Mouse (Mus musculus) central nervous system, embryonic 14 days (tissue): ENCODE results near the gene Notch3. TPM values are rescaled to one million over a fixed set of nuclear protein-coding genes. Genes with fewer than 3 reads are reported as not detected.

Experiments used
- polyA plus RNA-seq: library from polyadenylated mRNA; depleted of rRNA; stranded (reverse); fragments of >200 nt; gene quantifications from 2 replicates; pipeline ENCODE4 v1.2.3, GENCODE M21; 2012; rRNA removed

Gene Notch3
- polyA plus RNA-seq, result 26.1 and 29.1 TPM in 2 replicates

DNA sequence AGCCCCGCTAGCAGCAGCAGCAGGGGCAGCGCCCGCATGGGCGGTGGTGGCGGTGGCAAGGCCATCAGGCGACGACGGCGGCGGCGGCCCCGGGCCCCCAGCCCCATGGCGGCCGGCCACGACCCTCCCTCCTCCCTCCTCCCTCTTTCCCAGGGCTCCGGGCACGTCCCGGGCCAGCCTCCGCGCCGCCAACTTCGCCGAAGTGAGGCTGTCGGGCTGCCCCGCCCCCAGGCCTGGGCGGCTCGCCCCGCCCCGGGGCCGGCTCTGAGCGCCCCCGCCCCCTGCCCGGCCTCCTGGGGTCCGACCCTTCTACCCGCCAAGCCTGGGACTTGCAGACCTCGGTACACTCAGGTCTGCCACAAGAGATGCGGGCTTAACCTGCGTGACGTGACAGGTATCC is at the start of gene Notch3:
Notch3 (minus strand) TSS at position 166 of the 400 bp plus-strand sequence.

DNA sequence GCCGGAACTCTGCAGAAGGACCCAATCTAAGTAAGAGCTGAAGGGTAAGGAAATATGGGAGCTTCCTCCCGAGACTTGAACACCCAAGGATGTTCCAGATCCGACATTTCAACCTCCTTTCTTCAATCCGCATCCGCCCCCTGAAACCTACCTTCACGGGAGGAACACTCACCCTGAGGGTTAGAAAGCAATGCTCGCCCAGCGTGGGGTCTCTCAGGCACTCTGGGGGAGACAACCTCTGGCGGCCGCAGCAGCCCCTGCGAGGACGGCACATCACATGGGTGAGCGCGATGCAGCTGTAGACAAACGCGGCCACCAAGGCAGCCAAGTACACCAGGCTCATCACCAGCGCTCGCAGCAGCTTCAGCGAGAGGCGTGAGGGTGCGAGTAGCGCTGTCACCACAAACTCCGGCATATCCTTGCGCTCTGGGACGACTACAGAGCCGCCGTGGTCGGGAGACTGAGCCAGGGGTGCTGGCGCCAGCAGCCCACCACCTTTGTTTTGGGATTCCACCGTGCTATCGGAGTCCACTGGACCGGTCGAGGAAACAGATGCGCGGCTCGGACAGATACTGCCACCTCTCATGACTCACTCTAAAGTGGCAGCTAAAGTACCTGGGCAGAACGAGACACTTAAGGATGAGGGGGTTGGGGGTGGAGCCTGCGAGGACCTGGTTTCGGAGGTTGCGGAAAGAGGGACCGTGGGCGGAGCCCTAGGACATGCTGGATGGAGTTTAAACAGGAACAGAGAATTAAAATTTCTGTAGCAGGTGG is 22.4 kb upstream of the Notch3 start, which contains the start of gene Ephx3:
Ephx3 (minus strand) TSS at position 687 of the 774 bp plus-strand sequence.

Other genes starting within 250 kb of the Notch3 start
- gene Rrp1b, start 130.8 kb downstream of the Notch3 start, polyA plus RNA-seq, result 28.9 and 31.5 TPM in 2 replicates
- 0.50 and 0.51 TPM in 2 replicates for gene Hsf2bp, start 130.5 kb downstream of the Notch3 start, polyA plus RNA-seq
- 0.16 and 0.41 TPM in 2 replicates for gene Ephx3, start 22.7 kb upstream of the Notch3 start, polyA plus RNA-seq
- gene Brd4, start 117.9 kb upstream of the Notch3 start, polyA plus RNA-seq, result 52.5 and 70.3 TPM in 2 replicates
- gene Akap8, start 154.4 kb upstream of the Notch3 start, polyA plus RNA-seq, result 129 and 136 TPM in 2 replicates
- gene Akap8l, start 183.8 kb upstream of the Notch3 start, polyA plus RNA-seq, result 216 and 223 TPM in 2 replicates
- 77.4 and 78.2 TPM in 2 replicates for gene Wiz, start 222.6 kb upstream of the Notch3 start, polyA plus RNA-seq
- 0.82 and 0.90 TPM in 2 replicates for gene Rasal3, start 236.7 kb upstream of the Notch3 start, polyA plus RNA-seq